Mouse (Mus musculus) cerebellum, adult 2 months (tissue): ENCODE data around the gene Pappa2.

Experiments used
- CTCF ChIP-seq: fragments of 200-500 bp; IDR thresholded peaks from 2 replicates; pipeline ENCODE4 v1.5.1; 2011; ENCODE audit warnings: low read depth, mild to moderate bottlenecking, control low read depth, low read length, moderate library complexity, borderline replicate concordance; ENCODE audit not compliant: insufficient read depth
- POLR2A ChIP-seq: fragments of 200-500 bp; IDR thresholded peaks from 2 replicates; pipeline ENCODE4 v1.6.1; 2011; ENCODE audit warnings: low read length, control low read depth, borderline replicate concordance; ENCODE audit not compliant: insufficient read depth

- TF ChIP-seq CTCF = no peak
- TF ChIP-seq POLR2A = no peak
These were observed 50.9 kb downstream of the Pappa2 start for GRCm38 (mm10) chr1:158929369-158929768.
